Mouse (Mus musculus): Measurements from ENCODE around the gene Ifi27.
"Not testable (repeated sequence)": the region's sequence is repeated elsewhere in the genome, so short reads cannot be mapped to it uniquely, and the experiment has no call there.

Ifi27 gene

GRCm38 (mm10) chr12:103433986-103434731 is at the start of gene Ifi27:
TSS of gene Ifi27 (plus strand) at chr12:103434211.
- DNase-seq = peak in 1 of 2 experiments; percentile 29

- peak; percentile 96 to 98 for DNase-seq
Measured at GRCm38 (mm10) chr12:103388505-103389347, 45.3 kb upstream of the Ifi27 start, which contains the start of gene Otub2. TSS of gene Otub2 (plus strand) at chr12:103388682.

GRCm38 (mm10) chr12:103389348-103389727 is 44.7 kb upstream of the Ifi27 start:
- DNase-seq = no peak

- peak in 1 of 2 experiments; percentile 46 for DNase-seq
Measured at GRCm38 (mm10) chr12:103389982-103390381, 44.0 kb upstream of the Ifi27 start.

- DNase-seq = no peak
Measured at GRCm38 (mm10) chr12:103391098-103391497, 42.9 kb upstream of the Ifi27 start.

- no peak for DNase-seq
Measured at GRCm38 (mm10) chr12:103393528-103393927, 40.5 kb upstream of the Ifi27 start.

GRCm38 (mm10) chr12:103395486-103396275 is 38.3 kb upstream of the Ifi27 start:
- DNase-seq = no peak

GRCm38 (mm10) chr12:103396751-103397150 is 37.3 kb upstream of the Ifi27 start:
- DNase-seq = no peak

- DNase-seq = no peak
Measured at GRCm38 (mm10) chr12:103404131-103404530, 29.9 kb upstream of the Ifi27 start.

- DNase-seq = no peak
Measured at GRCm38 (mm10) chr12:103407720-103408119, 26.3 kb upstream of the Ifi27 start, which contains the start of gene 9330161L09Rik. TSS of gene 9330161L09Rik (minus strand) at chr12:103407820.

- DNase-seq = peak; percentile 54 to 63
Measured at GRCm38 (mm10) chr12:103408144-103408543, 25.9 kb upstream of the Ifi27 start.

- peak in 1 of 2 experiments; percentile 16 for DNase-seq
Measured at GRCm38 (mm10) chr12:103425016-103425728, 8.8 kb upstream of the Ifi27 start.

GRCm38 (mm10) chr12:103425729-103426470 is 8.1 kb upstream of the Ifi27 start, which contains the start of gene Ddx24:
TSS of gene Ddx24 (minus strand) at chr12:103425830.
- peak; percentile 96 to 99 for DNase-seq

GRCm38 (mm10) chr12:103426710-103427109 is 7.3 kb upstream of the Ifi27 start:
- DNase-seq = peak; percentile 18 to 40

- DNase-seq = no peak
Measured at GRCm38 (mm10) chr12:103433430-103433829, 581 bp upstream of the Ifi27 start.

GRCm38 (mm10) chr12:103434861-103435260 is 850 bp downstream of the Ifi27 start:
- DNase-seq = no peak

- no peak for DNase-seq
Measured at GRCm38 (mm10) chr12:103437601-103438000, 3.6 kb downstream of the Ifi27 start.

GRCm38 (mm10) chr12:103443524-103443923 is 9.5 kb downstream of the Ifi27 start, which contains the start of gene Ifi27l2a:
TSS of gene Ifi27l2a (minus strand) at chr12:103443680.
- no peak for DNase-seq

GRCm38 (mm10) chr12:103444261-103444660 is 10.2 kb downstream of the Ifi27 start:
- not testable (repeated sequence) for DNase-seq

GRCm38 (mm10) chr12:103445060-103445459 is 11.0 kb downstream of the Ifi27 start:
- no peak for DNase-seq

GRCm38 (mm10) chr12:103453361-103453760 is 19.4 kb downstream of the Ifi27 start:
- DNase-seq = no peak
